Mouse (Mus musculus): ENCODE results near the gene Rps15.
"Not testable (repeated sequence)": the region's sequence is repeated elsewhere in the genome, so short reads cannot be mapped to it uniquely, and the experiment has no call there.

Rps15 gene

GRCm38 (mm10) chr10:80292251-80293146 lies at the start of gene Rps15:
Gene Rps15, plus strand, starts transcription at chr10:80292453.
- peak; percentile 96 for DNase-seq

GRCm38 (mm10) chr10:80242607-80243006 lies 49.6 kb upstream of the Rps15 start:
- no peak for DNase-seq

- peak; percentile 37 for DNase-seq
Observed at GRCm38 (mm10) chr10:80244791-80245399, 47.4 kb upstream of the Rps15 start.

GRCm38 (mm10) chr10:80245600-80245999 lies 46.7 kb upstream of the Rps15 start:
- peak; percentile 86 for DNase-seq

- no peak for DNase-seq
Observed at GRCm38 (mm10) chr10:80247849-80248248, 44.4 kb upstream of the Rps15 start.

GRCm38 (mm10) chr10:80248437-80248836 lies 43.8 kb upstream of the Rps15 start:
- not testable (repeated sequence) for DNase-seq

- DNase-seq, result peak; percentile 94
Observed at GRCm38 (mm10) chr10:80248971-80249640, 43.1 kb upstream of the Rps15 start, which contains the start of gene Ndufs7. Gene Ndufs7, plus strand, starts transcription at chr10:80249121.

GRCm38 (mm10) chr10:80250059-80250458 lies 42.2 kb upstream of the Rps15 start:
- DNase-seq, result no peak

GRCm38 (mm10) chr10:80250573-80250972 lies 41.7 kb upstream of the Rps15 start:
- no peak for DNase-seq

- no peak for DNase-seq
Observed at GRCm38 (mm10) chr10:80252011-80252410, 40.2 kb upstream of the Rps15 start.

GRCm38 (mm10) chr10:80252493-80253274 lies 39.6 kb upstream of the Rps15 start:
- no peak for DNase-seq

GRCm38 (mm10) chr10:80253551-80253950 lies 38.7 kb upstream of the Rps15 start:
- DNase-seq, result no peak

GRCm38 (mm10) chr10:80254331-80255297 lies 37.6 kb upstream of the Rps15 start:
- DNase-seq, result no peak

- DNase-seq, result no peak
Observed at GRCm38 (mm10) chr10:80255881-80256535, 36.2 kb upstream of the Rps15 start.

- DNase-seq, result no peak
Observed at GRCm38 (mm10) chr10:80257936-80258335, 34.3 kb upstream of the Rps15 start.

GRCm38 (mm10) chr10:80258752-80259462 lies 33.3 kb upstream of the Rps15 start:
- DNase-seq, result no peak

GRCm38 (mm10) chr10:80259463-80259805 lies 32.8 kb upstream of the Rps15 start:
- no peak for DNase-seq

- no peak for DNase-seq
Observed at GRCm38 (mm10) chr10:80259861-80260641, 32.2 kb upstream of the Rps15 start.

Measured in thymus, postnatal 14 days (tissue).